Mouse (Mus musculus) mouse trophoblast stem cell (cell line): ENCODE results near the gene Sergef.

Experiments used
- in situ Hi-C, 2 experiments: fragments of 300-500 bp; cut with MseI, MboI; formaldehyde crosslinking; loops; 2 replicates in 1 of 2; 3 replicates in 1 of 2; pipeline ENCODE4 v1.15.1; 2025

Gene Sergef

DNA sequence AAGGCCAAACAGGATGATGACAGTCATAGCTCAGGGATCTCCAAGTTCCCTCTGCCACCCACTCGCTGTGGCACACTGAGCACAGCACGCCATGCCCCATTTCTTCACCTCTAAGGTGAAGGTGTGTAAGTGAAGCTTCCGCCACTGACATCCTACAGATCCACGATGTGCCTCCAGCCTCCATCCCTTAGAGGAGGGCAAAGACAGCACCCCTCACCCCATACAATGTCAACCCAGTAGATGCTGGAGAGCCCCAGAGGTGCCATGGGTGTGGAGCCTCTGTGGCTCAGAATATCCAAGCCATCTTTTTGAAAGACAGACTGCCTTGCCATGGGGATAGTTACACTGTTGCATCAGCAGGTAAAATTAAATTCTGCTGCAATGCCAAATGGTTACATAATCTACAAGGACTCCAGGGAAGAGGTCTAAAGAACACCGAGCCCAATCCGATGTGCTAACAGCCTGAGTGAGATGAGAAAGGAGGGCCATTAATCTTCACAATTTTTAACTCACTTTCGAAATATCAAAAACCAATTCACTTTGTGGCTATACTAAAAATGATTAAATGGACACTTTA, 23.1 kb downstream of the Sergef start:
- in situ Hi-C loops, result no loop called here

- in situ Hi-C loops, result no loop called here
Measured at GRCm38 (mm10) chr7:46615256-46615977, 24.2 kb downstream of the Sergef start.

- in situ Hi-C loops, result no loop called here
Measured at GRCm38 (mm10) chr7:46614263-46614662, 25.3 kb downstream of the Sergef start.

DNA sequence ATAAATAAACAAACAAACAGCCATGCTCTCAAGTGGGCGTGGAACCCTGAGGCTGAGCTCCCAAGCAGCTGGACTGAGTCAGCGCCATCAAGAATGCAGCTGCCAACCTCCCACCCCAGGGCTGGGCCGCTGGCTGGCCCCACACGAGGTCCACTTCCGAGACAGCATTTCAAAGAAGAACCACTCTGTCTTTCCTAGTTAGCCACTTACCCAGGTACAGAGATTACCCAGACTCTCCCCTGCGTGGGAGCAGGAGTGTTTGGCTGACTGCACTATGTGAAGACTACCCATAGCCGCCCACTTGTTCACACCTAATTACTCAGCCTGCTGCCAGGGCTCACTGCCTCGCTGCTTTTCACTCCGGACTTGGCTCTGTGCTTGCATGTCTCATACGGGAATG, 26.5 kb downstream of the Sergef start:
- in situ Hi-C loops, result no loop called here

DNA sequence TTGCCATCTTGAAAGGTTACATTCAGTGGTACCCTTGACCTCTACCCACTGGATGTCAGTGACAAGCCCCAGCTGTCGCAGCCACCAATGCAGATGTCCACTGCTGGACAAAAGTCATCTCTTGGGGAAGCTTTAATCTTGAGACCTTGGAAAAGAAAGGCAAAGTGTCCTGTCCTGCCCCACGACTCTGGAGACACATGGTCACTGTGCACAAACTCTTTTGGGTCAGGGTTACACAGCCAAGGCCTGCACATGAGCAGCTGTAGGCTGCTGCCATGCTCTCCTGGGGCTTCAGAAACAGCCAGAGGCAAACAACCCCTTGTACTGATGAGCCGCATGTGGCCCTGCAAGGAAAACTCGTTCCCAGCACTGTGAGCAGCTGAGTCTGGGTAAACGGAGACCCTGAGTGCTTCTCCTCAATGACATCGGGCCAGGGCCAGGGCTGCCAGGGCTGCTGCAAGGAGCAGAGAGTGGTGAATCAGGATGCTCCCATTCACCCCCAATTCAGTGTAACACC, 27.1 kb downstream of the Sergef start:
- in situ Hi-C loops, result no loop called here

DNA sequence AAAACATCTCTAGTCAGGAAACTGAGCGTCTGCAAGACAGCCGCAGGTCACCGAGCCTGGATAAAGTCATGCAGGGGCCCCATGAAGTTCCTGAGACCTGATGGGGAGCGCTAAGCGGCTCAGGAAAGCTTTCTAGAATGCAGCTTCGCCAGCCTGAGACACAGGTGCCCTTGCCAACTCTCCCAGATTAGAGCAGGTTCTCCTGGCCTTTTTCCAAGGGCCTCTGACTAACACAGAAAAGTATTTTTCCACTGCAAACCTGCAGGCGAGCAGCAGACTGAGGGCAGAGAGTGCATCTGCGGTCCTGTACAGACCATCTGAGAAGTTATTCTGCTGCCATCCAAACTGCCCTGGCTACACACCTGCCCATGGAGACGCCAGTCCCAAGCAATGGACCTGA, 27.6 kb downstream of the Sergef start:
- in situ Hi-C loops, result no loop called here

DNA sequence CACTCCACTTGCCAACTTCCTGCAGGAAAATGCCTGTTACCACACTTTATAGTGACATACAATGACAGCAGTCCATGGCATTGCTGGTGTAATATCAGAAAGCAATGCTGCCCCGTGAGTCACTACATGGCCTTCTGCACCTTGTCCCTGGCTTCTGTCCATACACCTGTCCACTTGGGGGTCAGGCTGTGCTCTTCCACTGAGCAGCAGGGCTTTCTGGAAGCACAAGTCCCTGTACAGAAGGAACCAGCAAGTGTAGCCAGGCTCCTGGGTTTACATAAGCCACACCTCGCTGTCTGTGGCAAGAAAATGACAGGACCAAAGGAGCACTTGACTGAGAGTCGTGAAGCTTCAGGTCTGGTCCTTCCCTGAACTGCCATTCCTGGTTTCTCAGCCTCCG, 30.3 kb downstream of the Sergef start:
- in situ Hi-C loops, result loop anchor here (5.0 kb wide), 1 partner anchor 217 kb away; no protein-coding TSS in a partner anchor

- in situ Hi-C loops, result loop anchor here (5.0 kb wide), 1 partner anchor 215 kb away; no protein-coding TSS in a partner anchor
Measured at GRCm38 (mm10) chr7:46607428-46608055, 32.1 kb downstream of the Sergef start.

GRCm38 (mm10) chr7:46607031-46607426, 32.6 kb downstream of the Sergef start:
- in situ Hi-C loops, result loop anchor here (5.0 kb wide), 1 partner anchor 215 kb away; no protein-coding TSS in a partner anchor

- in situ Hi-C loops, result loop anchor here (5.0 kb wide), 1 partner anchor 214 kb away; no protein-coding TSS in a partner anchor
Measured at GRCm38 (mm10) chr7:46606391-46607030, 33.1 kb downstream of the Sergef start.

DNA sequence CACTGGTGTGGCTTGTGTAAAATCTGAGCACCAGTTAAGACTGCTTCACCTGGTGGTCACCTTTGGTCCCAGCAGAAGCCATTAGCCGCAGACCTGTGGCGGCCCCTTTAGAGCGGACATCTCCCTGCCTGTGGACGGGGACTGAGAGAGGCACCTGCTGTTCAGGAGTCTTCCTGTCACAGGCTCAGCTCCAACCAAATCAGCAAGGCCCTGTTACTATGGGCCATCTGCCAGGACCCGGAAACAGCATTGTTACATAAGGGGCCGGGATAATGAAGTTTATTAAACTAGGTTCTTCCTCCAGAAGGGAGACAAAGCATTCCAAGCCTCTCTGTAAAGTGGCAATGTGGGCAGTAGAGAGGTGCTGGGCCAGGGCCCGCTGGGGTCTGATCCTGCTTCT, 36.6 kb downstream of the Sergef start:
- in situ Hi-C loops, result no loop called here

DNA sequence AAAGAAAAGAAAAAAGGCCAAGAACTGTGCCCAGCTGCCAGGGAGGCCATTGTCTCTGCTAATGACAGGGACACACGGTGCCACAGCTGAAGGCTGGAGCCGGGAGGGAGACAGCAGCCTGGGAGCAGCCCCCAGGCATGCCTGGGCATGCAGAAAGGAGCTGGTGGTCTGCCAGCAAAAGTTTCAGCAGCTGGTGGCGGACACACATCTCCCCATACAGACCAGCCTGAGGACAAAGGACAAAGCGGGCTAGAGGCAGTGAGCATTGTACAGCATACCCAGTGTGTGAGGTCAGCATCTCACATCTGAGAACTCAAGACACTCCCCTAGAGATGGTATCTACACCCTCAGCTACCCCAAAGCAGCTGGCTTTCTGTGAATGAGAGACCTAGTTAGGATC, 37.5 kb downstream of the Sergef start:
- in situ Hi-C loops, result no loop called here

- in situ Hi-C loops, result no loop called here
Measured at GRCm38 (mm10) chr7:46601097-46601496, 38.5 kb downstream of the Sergef start.

DNA sequence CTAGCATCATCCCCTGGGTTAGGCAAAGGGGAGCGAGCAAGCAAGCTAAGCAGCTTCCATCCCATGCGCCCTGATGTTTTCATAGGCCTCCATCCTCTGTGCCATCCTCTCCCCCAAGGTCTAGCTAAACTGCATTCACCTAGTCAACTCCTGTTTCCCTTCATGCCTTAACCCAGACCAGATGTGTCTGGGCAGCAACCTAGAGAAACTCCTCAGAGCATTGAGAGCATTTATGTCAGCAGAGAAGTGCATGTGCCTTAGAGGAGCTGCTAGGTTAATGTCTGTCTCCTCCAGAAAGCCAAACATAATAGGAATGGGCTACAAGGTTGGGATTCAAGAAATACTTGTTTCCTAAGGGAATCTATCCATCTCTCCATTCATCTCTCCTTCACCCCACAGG, 42.6 kb downstream of the Sergef start:
- in situ Hi-C loops, result no loop called here

- in situ Hi-C loops, result no loop called here
Measured at GRCm38 (mm10) chr7:46591546-46591945, 48.1 kb downstream of the Sergef start.

DNA sequence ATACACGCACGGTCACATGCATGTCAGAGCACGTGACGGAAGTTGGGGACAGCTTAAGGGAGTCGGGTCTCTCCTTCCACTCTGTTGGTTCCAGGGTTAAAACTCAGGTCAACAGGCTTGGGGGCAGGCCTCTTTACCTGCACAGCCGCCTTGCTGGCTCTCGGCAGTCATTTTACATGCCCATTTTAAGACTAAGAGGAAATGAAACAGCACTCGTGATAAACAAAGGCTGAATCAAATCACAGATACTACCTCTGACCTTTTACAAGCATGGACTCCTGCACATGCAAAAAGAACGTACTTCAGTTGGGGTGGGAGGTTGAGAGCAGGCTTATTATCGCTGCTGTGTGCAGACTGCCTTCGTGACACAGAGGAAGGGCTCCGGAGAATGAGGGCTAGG, 50.4 kb downstream of the Sergef start:
- in situ Hi-C loops, result no loop called here

GRCm38 (mm10) chr7:46588005-46588404, 51.6 kb downstream of the Sergef start:
- in situ Hi-C loops, result no loop called here

DNA sequence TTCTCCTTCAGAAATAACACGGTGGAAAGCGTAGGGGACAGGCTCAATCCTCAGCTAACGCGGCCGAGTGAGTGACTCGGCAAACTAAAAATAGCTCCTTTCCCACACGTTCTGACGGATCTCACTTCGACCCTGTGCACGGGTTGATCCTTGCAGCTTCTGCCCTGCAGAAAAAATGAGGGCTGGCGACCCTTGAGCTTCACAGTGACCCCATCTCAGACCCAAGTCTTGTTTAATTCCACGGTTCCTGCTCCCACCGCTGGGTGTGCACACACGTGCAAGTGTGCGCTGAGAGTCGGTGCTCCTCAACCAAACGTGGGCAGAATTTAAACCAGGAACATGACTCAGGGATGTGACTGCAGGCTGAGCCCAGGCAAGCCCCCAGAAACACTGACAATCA, 52.1 kb downstream of the Sergef start:
- in situ Hi-C loops, result no loop called here

GRCm38 (mm10) chr7:46586621-46587216, 52.9 kb downstream of the Sergef start:
- in situ Hi-C loops, result no loop called here

GRCm38 (mm10) chr7:46582750-46583149, 56.9 kb downstream of the Sergef start:
- in situ Hi-C loops, result no loop called here

DNA sequence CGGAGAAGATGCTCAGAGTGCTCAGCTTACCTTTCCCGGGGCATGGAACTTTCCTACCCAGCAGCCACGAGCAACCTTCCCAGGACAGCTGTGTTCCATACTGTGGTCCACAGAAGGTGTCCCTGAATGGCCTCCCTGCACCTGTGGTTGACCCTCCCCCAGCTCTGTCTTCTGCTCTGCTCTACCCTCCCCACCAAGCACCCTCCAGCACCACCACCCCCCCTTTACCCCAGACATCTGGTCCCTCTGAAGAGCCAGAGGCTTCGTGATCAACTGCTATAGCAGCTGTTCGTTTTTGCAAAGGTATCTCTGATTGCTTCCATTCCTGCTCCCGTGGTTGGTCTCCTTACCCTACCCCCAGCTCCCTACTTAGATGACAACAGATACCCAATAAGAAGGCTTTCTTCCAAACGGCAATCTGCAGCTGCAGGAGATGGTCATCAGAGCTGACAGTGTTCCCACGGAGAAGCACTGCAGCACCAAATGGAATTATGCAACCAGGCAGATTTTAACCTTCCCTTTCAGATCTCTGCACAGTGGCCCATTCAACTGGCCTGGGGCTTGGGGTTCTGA, 58.2 kb downstream of the Sergef start:
- in situ Hi-C loops, result no loop called here
